Mouse (Mus musculus): Measurements from ENCODE around the gene Slco4a1.

- TF ChIP-seq CTCF (IDR thresholded peaks at IDR 0.05; ENCODE audit: control insufficient read depth, insufficient read depth, low read length) = no peak
- no peak for TF ChIP-seq POLR2A (IDR thresholded peaks at IDR 0.05; ENCODE audit: borderline replicate concordance, control insufficient read depth, low read depth, low read length)
Measured at GRCm38 (mm10) chr2:180456705-180457104, 660 bp downstream of the Slco4a1 start.

All from bone marrow, adult 2 months (tissue).